Mouse (Mus musculus): ENCODE data around the gene Olfr724. TPM values are rescaled to one million over a fixed set of nuclear protein-coding genes. Genes with fewer than 3 reads are reported as not detected.
"Not testable (repeated sequence)": the region's sequence is repeated elsewhere in the genome, so short reads cannot be mapped to it uniquely, and the experiment has no call there.

The Olfr724 gene
- total RNA-seq (2014; rRNA removed) = not detected in 2 replicates
- polyA plus RNA-seq (2015; fragmentation: Nextera tagmentation; extraction: Ambion mirVana) = not detected in 2 replicates

DNA sequence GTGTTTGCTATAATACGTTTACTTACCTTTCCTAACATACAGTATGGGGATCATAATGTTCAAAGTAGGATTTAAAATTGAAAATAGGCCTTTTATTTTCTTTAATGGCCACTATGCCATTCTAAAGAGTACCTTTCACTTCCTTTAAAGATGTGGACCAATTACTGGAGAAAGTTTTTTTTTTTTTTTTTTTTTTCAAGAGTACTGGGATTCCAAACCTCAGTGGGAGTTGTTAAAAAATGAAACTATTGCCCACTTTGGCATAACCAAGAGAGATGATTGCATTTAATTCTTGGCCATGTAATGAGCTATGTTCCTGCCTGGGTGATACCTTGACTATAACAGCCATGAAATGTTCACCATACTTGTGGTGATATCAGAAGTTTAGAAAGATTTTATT is at the start of gene Olfr724:
TSS of gene Olfr724 (minus strand) at position 101 of the 400 bp plus-strand sequence.
- not testable (repeated sequence) for H3K4me1 ChIP-seq (ENCODE audit: insufficient read depth); H3K9me3 ChIP-seq (ENCODE audit: low read length); H3K4me2 ChIP-seq (ENCODE audit: low read depth); H3K36me3 ChIP-seq (ENCODE audit: insufficient read depth); H3K4me3 ChIP-seq (ENCODE audit: low read depth, low read length); H3K27me3 ChIP-seq (ENCODE audit: insufficient read depth, low read length); ATAC-seq; DNase-seq; H3K9ac ChIP-seq; H3K27ac ChIP-seq (ENCODE audit: low read depth, low read length)
- WGBS = 78% methylated on average over 1 of the region's 1 CpGs

DNA sequence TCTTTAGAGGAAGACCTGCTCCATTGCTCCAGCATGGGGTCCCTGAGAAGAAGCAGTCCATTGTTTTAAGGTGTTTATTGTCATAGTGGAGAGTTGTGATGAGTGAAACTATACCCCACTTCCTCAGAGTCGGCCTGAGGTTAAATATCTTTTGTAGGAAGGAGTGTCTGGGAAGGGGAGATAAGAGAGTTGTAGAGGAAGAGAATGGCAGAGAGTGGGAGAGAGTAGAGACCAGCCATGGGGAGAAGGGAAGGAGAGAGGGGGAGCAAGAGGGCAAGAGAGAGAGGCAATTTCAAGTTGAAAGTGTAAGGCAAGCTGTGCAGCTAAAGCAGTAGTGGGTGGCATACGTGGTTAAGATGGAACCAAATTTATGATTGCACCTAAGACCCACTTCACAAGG is 7.2 kb downstream of the Olfr724 start:
- DNase-seq (no peak), ATAC-seq (no peak)
- no peak overlapping the region for H3K27ac ChIP-seq (ENCODE audit: low read depth, low read length)
- H3K4me2 ChIP-seq (ENCODE audit: low read depth) = no peak overlapping the region
- H3K27me3 ChIP-seq (ENCODE audit: insufficient read depth, low read length) = no peaks in the 10 kb centered on the region
- H3K4me1 ChIP-seq (ENCODE audit: insufficient read depth) = no peaks in the 10 kb centered on the region
- H3K9me3 ChIP-seq (ENCODE audit: low read length) = no peaks in the 10 kb centered on the region
- WGBS = 60% methylated on average over 2 of the region's 2 CpGs
- H3K4me3 ChIP-seq (ENCODE audit: low read depth, low read length) = no peak overlapping the region
- no peak for TF ChIP-seq CTCF (IDR thresholded peaks at IDR 0.05; ENCODE audit: low read depth)
- H3K36me3 ChIP-seq (ENCODE audit: insufficient read depth) = no peaks in the 10 kb centered on the region
- no peak overlapping the region for H3K9ac ChIP-seq

DNA sequence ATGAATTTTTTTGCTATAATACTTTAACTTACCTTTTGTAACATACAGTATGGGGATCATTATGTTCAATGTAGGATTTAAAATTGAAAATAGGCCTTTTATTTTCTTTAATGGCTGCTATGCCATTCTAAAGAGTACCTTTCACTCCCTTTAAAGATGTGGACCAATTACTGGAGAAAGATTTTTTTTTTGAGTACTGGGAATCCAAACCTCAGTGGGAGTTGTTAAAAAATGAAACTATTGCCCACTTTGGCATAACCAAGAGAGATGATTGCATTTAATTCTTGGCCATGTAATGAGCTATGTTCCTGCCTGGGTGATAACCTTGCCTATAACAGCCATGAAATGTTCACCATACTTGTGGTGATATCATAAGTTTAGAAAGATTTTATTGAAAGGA is 31.4 kb downstream of the Olfr724 start, which contains the start of gene Olfr723:
TSS of gene Olfr723 (minus strand) at position 101 of the 400 bp plus-strand sequence.
- not testable (repeated sequence) for ATAC-seq; H3K27ac ChIP-seq (ENCODE audit: low read depth, low read length); H3K27me3 ChIP-seq (ENCODE audit: insufficient read depth, low read length); H3K4me3 ChIP-seq (ENCODE audit: low read depth, low read length); H3K4me2 ChIP-seq (ENCODE audit: low read depth); H3K9me3 ChIP-seq (ENCODE audit: low read length); H3K4me1 ChIP-seq (ENCODE audit: insufficient read depth); DNase-seq; H3K9ac ChIP-seq; H3K36me3 ChIP-seq (ENCODE audit: insufficient read depth)

Other genes starting within 250 kb of the Olfr724 start
- gene Armh4, start 179.9 kb downstream of the Olfr724 start, total RNA-seq (2014; rRNA removed) = 18.8 and 20.4 TPM in 2 replicates
- gene Armh4, start 179.9 kb downstream of the Olfr724 start, polyA plus RNA-seq (2015; fragmentation: Nextera tagmentation; extraction: Ambion mirVana) = 10.3 and 16.1 TPM in 2 replicates
- not detected in 2 replicates for gene Olfr722, start 61.3 kb downstream of the Olfr724 start, total RNA-seq (2014; rRNA removed)
- gene Olfr722, start 61.3 kb downstream of the Olfr724 start, polyA plus RNA-seq (2015; fragmentation: Nextera tagmentation; extraction: Ambion mirVana) = not detected in 2 replicates
- gene Olfr723, start 31.5 kb downstream of the Olfr724 start, total RNA-seq (2014; rRNA removed) = not detected in 2 replicates
- gene Olfr723, start 31.5 kb downstream of the Olfr724 start, polyA plus RNA-seq (2015; fragmentation: Nextera tagmentation; extraction: Ambion mirVana) = not detected in 2 replicates
- not detected in 2 replicates for gene Olfr725, start 77.1 kb upstream of the Olfr724 start, total RNA-seq (2014; rRNA removed)
- gene Olfr725, start 77.1 kb upstream of the Olfr724 start, polyA plus RNA-seq (2015; fragmentation: Nextera tagmentation; extraction: Ambion mirVana) = not detected in 2 replicates
- not detected in 2 replicates for gene Olfr726, start 127.7 kb upstream of the Olfr724 start, total RNA-seq (2014; rRNA removed)
- not detected in 2 replicates for gene Olfr726, start 127.7 kb upstream of the Olfr724 start, polyA plus RNA-seq (2015; fragmentation: Nextera tagmentation; extraction: Ambion mirVana)
- gene Olfr727, start 159.9 kb upstream of the Olfr724 start, total RNA-seq (2014; rRNA removed) = 0.38 TPM in 1 of 2 replicates, not detected in the other
- gene Olfr727, start 159.9 kb upstream of the Olfr724 start, polyA plus RNA-seq (2015; fragmentation: Nextera tagmentation; extraction: Ambion mirVana) = not detected in 2 replicates
- not detected in 2 replicates for gene Olfr728, start 179.4 kb upstream of the Olfr724 start, total RNA-seq (2014; rRNA removed)
- gene Olfr728, start 179.4 kb upstream of the Olfr724 start, polyA plus RNA-seq (2015; fragmentation: Nextera tagmentation; extraction: Ambion mirVana) = not detected in 2 replicates
- not detected in 2 replicates for gene Olfr729, start 189.6 kb upstream of the Olfr724 start, total RNA-seq (2014; rRNA removed)
- not detected in 2 replicates for gene Olfr729, start 189.6 kb upstream of the Olfr724 start, polyA plus RNA-seq (2015; fragmentation: Nextera tagmentation; extraction: Ambion mirVana)
- gene Olfr730, start 224.9 kb upstream of the Olfr724 start, total RNA-seq (2014; rRNA removed) = not detected in 2 replicates
- not detected in 2 replicates for gene Olfr730, start 224.9 kb upstream of the Olfr724 start, polyA plus RNA-seq (2015; fragmentation: Nextera tagmentation; extraction: Ambion mirVana)